In genomic region chr11:103175688-103176442, GRCm38 (mm10) we compare ENCODE assay signal across 11 mouse cellular contexts. TPM values are rescaled to one million over a fixed set of nuclear protein-coding genes. Genes with fewer than 3 reads are reported as not detected.
A peak's percentile ranks its signal among the peaks of the same experiment; 100 is the strongest.
DNase-seq lines count a peak whose midpoint lies in the region; ATAC-seq and TF ChIP-seq lines count a peak whose summit lies in the region.
"Had no signal": no experiment of that assay in that cellular context is flagged by ENCODE, and none has a peak within 500 bp of the region (broad histone marks: within the 10 kb centered on the region; RNA-seq: fewer than 3 reads in every experiment).

No protein-coding gene starts in this region.

- H3K9ac ChIP-seq in heart, embryonic 12.5 days: no peak overlapping the region
- no peak overlapping the region for H3K9ac ChIP-seq in liver, postnatal 0 days (replicated peaks)
- H3K9ac ChIP-seq: limb, embryonic 15.5 days; midbrain, embryonic 12.5 days had no signal

- no peak overlapping the region for H3K4me3 ChIP-seq in heart, embryonic 12.5 days
- H3K4me3 ChIP-seq in bone marrow macrophage, adult 2 months (ENCODE audit: insufficient read depth, low read length): no peak overlapping the region; the same call in 1 of the 2 replicates
- peak overlapping the region; percentile 2 for H3K4me3 ChIP-seq in liver, postnatal 0 days (ENCODE audit: low read depth, low read length)
- H3K4me3 ChIP-seq: limb, embryonic 15.5 days; midbrain, embryonic 12.5 days had no signal

- no peaks in the 10 kb centered on the region for H3K9me3 ChIP-seq in heart, embryonic 12.5 days (replicated peaks)
- H3K9me3 ChIP-seq in liver, postnatal 0 days (ENCODE audit: low read length): no peaks in the 10 kb centered on the region
- H3K9me3 ChIP-seq: limb, embryonic 15.5 days; midbrain, embryonic 12.5 days had no signal

- H3K27me3 ChIP-seq in heart, embryonic 12.5 days (replicated peaks): peaks cover 57% of the 10 kb centered on the region
- peaks cover 10% of the 10 kb centered on the region for H3K27me3 ChIP-seq in liver, postnatal 0 days (ENCODE audit: insufficient read depth, low read length)

- WGBS in heart, embryonic 12.5 days: 71% methylated on average over 14 of the region's 14 CpGs
- WGBS in liver, postnatal 0 days (ENCODE audit: insufficient replicate concordance): 43% methylated on average over 14 of the region's 14 CpGs

- H3K4me1 ChIP-seq in heart, embryonic 12.5 days (replicated peaks): peaks cover 34% of the 10 kb centered on the region
- peaks cover 56% of the 10 kb centered on the region for H3K4me1 ChIP-seq in bone marrow macrophage, adult 2 months (ENCODE audit: control insufficient read depth, insufficient read depth, low read length)
- peaks cover 21% of the 10 kb centered on the region for H3K4me1 ChIP-seq in liver, postnatal 0 days (ENCODE audit: insufficient read depth)

- TF ChIP-seq POLR2A in bone marrow macrophage, adult 2 months (IDR thresholded peaks at IDR 0.05; ENCODE audit: borderline replicate concordance, low read depth, low read length): no peak

- DNase-seq in heart, adult 18-20 months: peak; percentile 70 to 88
- DNase-seq in B cell, adult 2 months: peak; percentile 40 to 51
- DNase-seq in liver, postnatal 0 days: no peak
- DNase-seq in lung, postnatal 25 days (ENCODE audit: low spot score): no peak
- no peak for DNase-seq in kidney, adult 8-10 months
- DNase-seq in cerebellum, adult 18-20 months: no peak

- H3K27ac ChIP-seq in heart, embryonic 12.5 days (ENCODE audit: poor library complexity, severe bottlenecking): no peak overlapping the region
- H3K27ac ChIP-seq in bone marrow macrophage, adult 2 months (ENCODE audit: insufficient read depth, low read depth, low read length): peak overlapping the region; percentile 88
- peak overlapping the region; percentile 84 for H3K27ac ChIP-seq in liver, postnatal 0 days (ENCODE audit: low read depth)
- H3K27ac ChIP-seq: limb, embryonic 15.5 days; midbrain, embryonic 12.5 days had no signal

- no peak overlapping the region for H3K4me2 ChIP-seq in heart, embryonic 12.5 days
- H3K4me2 ChIP-seq in liver, postnatal 0 days (ENCODE audit: low read depth, low read length): peak overlapping the region; percentile 49
- H3K4me2 ChIP-seq: limb, embryonic 15.5 days; midbrain, embryonic 12.5 days had no signal

- TF ChIP-seq EP300 in liver, postnatal 0 days (IDR thresholded peaks at IDR 0.05; ENCODE audit: low read depth): no peak

- ATAC-seq in heart, embryonic 12.5 days (ENCODE audit: insufficient number of reproducible peaks, low FRiP score): no peak
- no peak for ATAC-seq in liver, postnatal 0 days
- ATAC-seq: hindbrain, embryonic 16.5 days had no signal

- TF ChIP-seq CTCF in bone marrow macrophage, adult 2 months (IDR thresholded peaks at IDR 0.05; ENCODE audit: low read depth, low read length): no peak
- TF ChIP-seq CTCF in liver, postnatal 0 days (IDR thresholded peaks at IDR 0.05; ENCODE audit: low read depth): no peak

- no peaks in the 10 kb centered on the region for H3K36me3 ChIP-seq in heart, embryonic 12.5 days
- no peaks in the 10 kb centered on the region; the same call in 1 of the 2 replicates for H3K36me3 ChIP-seq in liver, postnatal 0 days (replicated peaks; ENCODE audit: insufficient read depth, low read length)
- H3K36me3 ChIP-seq: limb, embryonic 15.5 days; midbrain, embryonic 12.5 days had no signal

RNA-seq across cellular contexts. Expression of gene Fmnl1, which starts 5.0 kb away (rescaled TPM):
- 10 to 100 TPM; 18.1 to 20.2 TPM for total RNA-seq in heart, adult 18-20 months (2021)
- 1.1 and 1.7 TPM in 2 replicates for polyA plus RNA-seq in heart, embryonic 12.5 days (2016; fragmentation: Nextera tagmentation; extraction: Ambion mirVana)
- 216 and 241 TPM in 2 replicates for polyA plus RNA-seq in bone marrow macrophage, adult 2 months (2012; ENCODE audit: insufficient read depth, insufficient read length, missing spikeins)
- polyA plus RNA-seq in liver, postnatal 0 days (2015; fragmentation: Nextera tagmentation; extraction: Ambion mirVana): 4.1 and 5.9 TPM in 2 replicates

RNA-seq across cellular contexts. Expression of gene 1700023F06Rik, which starts 32.5 kb away (rescaled TPM):
- total RNA-seq in heart, adult 18-20 months (2021): not detected
- polyA plus RNA-seq in heart, embryonic 12.5 days (2016; fragmentation: Nextera tagmentation; extraction: Ambion mirVana): 0.17 TPM in 1 of 2 replicates, not detected in the other
- not detected in 2 replicates for polyA plus RNA-seq in bone marrow macrophage, adult 2 months (2012; ENCODE audit: insufficient read depth, insufficient read length, missing spikeins)
- 0.09 TPM in 1 of 2 replicates, not detected in the other for polyA plus RNA-seq in liver, postnatal 0 days (2015; fragmentation: Nextera tagmentation; extraction: Ambion mirVana)
- polyA plus RNA-seq: midbrain, embryonic 12.5 days had no signal

RNA-seq across cellular contexts. Expression of gene Spata32, which starts 42.4 kb away (rescaled TPM):
- total RNA-seq in heart, adult 18-20 months (2021): not detected
- not detected in 2 replicates for polyA plus RNA-seq in heart, embryonic 12.5 days (2016; fragmentation: Nextera tagmentation; extraction: Ambion mirVana)
- not detected in 2 replicates for polyA plus RNA-seq in bone marrow macrophage, adult 2 months (2012; ENCODE audit: insufficient read depth, insufficient read length, missing spikeins)
- not detected in 2 replicates for polyA plus RNA-seq in liver, postnatal 0 days (2015; fragmentation: Nextera tagmentation; extraction: Ambion mirVana)
- polyA plus RNA-seq: limb, embryonic 15.5 days; midbrain, embryonic 12.5 days had no signal

RNA-seq across cellular contexts. Expression of gene Hexim2, which starts 43.6 kb away (rescaled TPM):
- 1 to 10 TPM; 1.6 to 1.7 TPM for total RNA-seq in heart, adult 18-20 months (2021)
- 7.8 and 8.4 TPM in 2 replicates for polyA plus RNA-seq in heart, embryonic 12.5 days (2016; fragmentation: Nextera tagmentation; extraction: Ambion mirVana)
- polyA plus RNA-seq in bone marrow macrophage, adult 2 months (2012; ENCODE audit: insufficient read depth, insufficient read length, missing spikeins): 3.1 and 3.6 TPM in 2 replicates
- polyA plus RNA-seq in liver, postnatal 0 days (2015; fragmentation: Nextera tagmentation; extraction: Ambion mirVana): 3.4 and 3.7 TPM in 2 replicates

RNA-seq across cellular contexts. Expression of gene Hexim1, which starts 59.8 kb away (rescaled TPM):
- 10 to 100 TPM; 20.0 to 21.5 TPM for total RNA-seq in heart, adult 18-20 months (2021)
- 2.8 and 3.0 TPM in 2 replicates for polyA plus RNA-seq in heart, embryonic 12.5 days (2016; fragmentation: Nextera tagmentation; extraction: Ambion mirVana)
- polyA plus RNA-seq in bone marrow macrophage, adult 2 months (2012; ENCODE audit: insufficient read depth, insufficient read length, missing spikeins): 43.7 and 44.3 TPM in 2 replicates
- 2.6 and 2.7 TPM in 2 replicates for polyA plus RNA-seq in liver, postnatal 0 days (2015; fragmentation: Nextera tagmentation; extraction: Ambion mirVana)

Comparison
In these comparisons a context has a peak if more than half of its experiments do, and no peak if none do; other contexts are left out.
1. DNase-seq: peak in heart, adult 18-20 months (2 of 2) and B cell, adult 2 months (2 of 2); none in liver, postnatal 0 days (single experiment), lung, postnatal 25 days (single experiment), kidney, adult 8-10 months (0 of 2) and cerebellum, adult 18-20 months (0 of 2).
2. RNA of gene Fmnl1, which starts 5.0 kb away (polyA plus RNA-seq): 216 to 241 TPM in bone marrow macrophage, adult 2 months; 4.1 to 5.9 TPM in liver, postnatal 0 days and 1.1 to 1.7 TPM in heart, embryonic 12.5 days; every median in the first group is over 10 times any median in the second.